Mouse (Mus musculus): ENCODE data around the gene Rmdn2. TPM values are rescaled to one million over a fixed set of nuclear protein-coding genes. Genes with fewer than 3 reads are reported as not detected.

The Rmdn2 gene
- polyA plus RNA-seq, 1 experiment from 2014 or later = 7.7 TPM

GRCm38 (mm10) chr17:79622050-79622449 lies 10.4 kb downstream of the Rmdn2 start:
- H3K27me3 ChIP-seq (ENCODE audit: control insufficient read depth, insufficient read depth, low read length) = no peaks in the 10 kb centered on the region
- H3K9me3 ChIP-seq (ENCODE audit: control insufficient read depth, low read length) = no peaks in the 10 kb centered on the region
- no peaks in the 10 kb centered on the region for H3K4me1 ChIP-seq (ENCODE audit: control insufficient read depth, insufficient read depth, low read length)
- DNase-seq (no peak), ATAC-seq (ENCODE audit: low FRiP score, low TSS enrichment) (no peak)
- no peak overlapping the region for H3K9ac ChIP-seq (replicated peaks; ENCODE audit: low read length)
- 97% methylated on average over 6 of the region's 6 CpGs for WGBS
- no peak overlapping the region for H3K27ac ChIP-seq (replicated peaks; ENCODE audit: low read depth, low read length)
- H3K4me3 ChIP-seq (replicated peaks; ENCODE audit: low read depth, low read length) = no peak overlapping the region
- H3K4me2 ChIP-seq (ENCODE audit: low read length) = no peak overlapping the region
- H3K36me3 ChIP-seq (ENCODE audit: control insufficient read depth, insufficient read depth, low read length) = no peaks in the 10 kb centered on the region

- Histone ChIP-seq H3K9ac (replicated peaks; ENCODE audit: low read length) (no peak overlapping the region), H3K27ac (replicated peaks; ENCODE audit: low read depth, low read length) (no peak overlapping the region), H3K9me3 (ENCODE audit: control insufficient read depth, low read length) (no peaks in the 10 kb centered on the region), H3K4me2 (ENCODE audit: low read length) (no peak overlapping the region), H3K4me3 (replicated peaks; ENCODE audit: low read depth, low read length) (no peak overlapping the region), H3K36me3 (ENCODE audit: control insufficient read depth, insufficient read depth, low read length) (no peaks in the 10 kb centered on the region), H3K4me1 (ENCODE audit: control insufficient read depth, insufficient read depth, low read length) (no peaks in the 10 kb centered on the region), H3K27me3 (ENCODE audit: control insufficient read depth, insufficient read depth, low read length) (no peaks in the 10 kb centered on the region)
- WGBS = 94% methylated on average over 7 of the region's 7 CpGs
- DNase-seq (no peak), ATAC-seq (ENCODE audit: low FRiP score, low TSS enrichment) (no peak)
These were observed 10.9 kb downstream of the Rmdn2 start for GRCm38 (mm10) chr17:79622574-79622973.

DNA sequence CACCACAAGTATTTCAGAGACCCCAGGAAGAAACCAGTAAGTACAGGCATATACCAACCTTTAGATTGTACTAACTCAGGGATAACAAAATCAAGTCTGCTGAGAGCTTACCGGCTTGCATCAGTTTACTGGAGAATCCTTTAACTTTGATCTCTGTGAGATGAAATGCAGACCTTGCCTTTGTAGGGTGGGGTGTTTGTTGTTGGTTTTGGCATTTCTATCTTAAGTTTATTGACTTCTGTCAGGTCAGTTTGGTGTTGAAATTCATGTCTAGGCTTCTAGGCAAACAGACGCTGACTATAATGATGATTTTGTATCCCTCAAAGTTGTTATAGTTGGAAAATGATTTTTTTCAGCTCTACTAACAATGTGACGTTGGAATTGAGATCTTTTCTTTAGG lies 12.2 kb downstream of the Rmdn2 start:
- no peak overlapping the region for H3K4me3 ChIP-seq (replicated peaks; ENCODE audit: low read depth, low read length)
- no peak for DNase-seq
- ATAC-seq (ENCODE audit: low FRiP score, low TSS enrichment) = no peak
- H3K36me3 ChIP-seq (ENCODE audit: control insufficient read depth, insufficient read depth, low read length) = no peaks in the 10 kb centered on the region
- no peaks in the 10 kb centered on the region for H3K9me3 ChIP-seq (ENCODE audit: control insufficient read depth, low read length)
- whole genome bisulfite sequencing = 85% methylated on average over 3 of the region's 3 CpGs
- no peak overlapping the region for H3K27ac ChIP-seq (replicated peaks; ENCODE audit: low read depth, low read length)
- H3K4me2 ChIP-seq (ENCODE audit: low read length) = no peak overlapping the region
- H3K27me3 ChIP-seq (ENCODE audit: control insufficient read depth, insufficient read depth, low read length) = no peaks in the 10 kb centered on the region
- no peak overlapping the region for H3K9ac ChIP-seq (replicated peaks; ENCODE audit: low read length)
- no peaks in the 10 kb centered on the region for H3K4me1 ChIP-seq (ENCODE audit: control insufficient read depth, insufficient read depth, low read length)

DNA sequence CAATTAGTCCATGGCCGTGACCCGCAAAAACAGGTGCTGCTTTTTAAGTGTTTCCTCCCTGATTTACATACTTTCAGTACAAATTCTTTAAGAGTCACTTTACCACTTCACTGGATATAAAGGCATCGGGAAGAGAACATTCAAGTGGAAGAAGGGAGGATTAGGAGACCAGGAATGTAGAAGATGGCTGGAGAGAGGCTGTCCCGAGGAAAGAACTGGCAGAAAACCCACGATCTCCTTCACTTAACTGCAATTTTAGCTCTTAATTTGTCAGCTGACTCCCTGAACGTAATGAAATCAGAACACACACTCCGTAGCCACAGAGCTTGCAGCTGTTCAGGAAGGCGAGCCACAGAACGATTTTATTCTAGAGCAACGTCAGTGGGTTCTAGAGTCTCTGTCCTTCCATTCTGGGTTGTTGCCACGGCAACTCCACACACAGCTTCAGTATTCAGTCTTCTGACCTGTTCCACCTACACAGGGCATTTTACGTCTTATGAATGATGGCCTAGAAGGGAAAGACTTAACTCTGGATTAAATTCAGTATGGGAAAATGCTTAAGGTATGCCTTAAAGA lies 14.7 kb downstream of the Rmdn2 start:
- Histone ChIP-seq H3K9me3 (ENCODE audit: control insufficient read depth, low read length) (no peaks in the 10 kb centered on the region), H3K4me1 (ENCODE audit: control insufficient read depth, insufficient read depth, low read length) (no peaks in the 10 kb centered on the region), H3K4me2 (ENCODE audit: low read length) (no peak overlapping the region), H3K36me3 (ENCODE audit: control insufficient read depth, insufficient read depth, low read length) (no peaks in the 10 kb centered on the region), H3K27me3 (ENCODE audit: control insufficient read depth, insufficient read depth, low read length) (no peaks in the 10 kb centered on the region), H3K9ac (replicated peaks; ENCODE audit: low read length) (no peak overlapping the region), H3K27ac (replicated peaks; ENCODE audit: low read depth, low read length) (no peak overlapping the region), H3K4me3 (replicated peaks; ENCODE audit: low read depth, low read length) (no peak overlapping the region)
- ATAC-seq (ENCODE audit: low FRiP score, low TSS enrichment) (no peak), DNase-seq (no peak)
- WGBS = 77% methylated on average over 12 of the region's 12 CpGs

DNA sequence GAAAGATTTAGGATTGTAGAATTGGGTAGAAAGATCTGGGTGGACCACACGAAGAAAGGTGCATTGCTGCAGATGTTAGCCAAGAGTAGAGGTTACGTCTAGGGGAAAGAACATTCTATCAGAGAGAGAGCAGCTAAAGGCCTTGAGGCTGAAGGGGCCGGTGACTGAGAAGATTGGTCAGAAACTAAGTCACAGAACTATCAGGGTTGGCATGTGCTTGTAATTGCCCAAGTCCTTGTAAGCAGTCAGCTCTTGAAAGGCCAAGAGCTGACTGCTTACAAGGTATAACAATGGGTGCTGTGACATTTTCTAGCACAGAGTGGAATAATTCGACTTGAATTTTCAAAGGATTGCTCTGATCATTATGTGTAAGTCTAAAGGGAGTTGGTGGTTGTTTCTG lies 38.2 kb downstream of the Rmdn2 start:
- ATAC-seq (ENCODE audit: low FRiP score, low TSS enrichment) = no peak
- Histone ChIP-seq H3K9me3 (ENCODE audit: control insufficient read depth, low read length) (no peaks in the 10 kb centered on the region), H3K27ac (replicated peaks; ENCODE audit: low read depth, low read length) (no peak overlapping the region), H3K4me1 (ENCODE audit: control insufficient read depth, insufficient read depth, low read length) (no peaks in the 10 kb centered on the region), H3K9ac (replicated peaks; ENCODE audit: low read length) (no peak overlapping the region), H3K36me3 (ENCODE audit: control insufficient read depth, insufficient read depth, low read length) (no peaks in the 10 kb centered on the region), H3K4me2 (ENCODE audit: low read length) (no peak overlapping the region), H3K27me3 (ENCODE audit: control insufficient read depth, insufficient read depth, low read length) (no peaks in the 10 kb centered on the region), H3K4me3 (replicated peaks; ENCODE audit: low read depth, low read length) (no peak overlapping the region)
- no peak for DNase-seq
- WGBS = 89% methylated on average over 4 of the region's 4 CpGs

- 95% methylated on average over 5 of the region's 5 CpGs for WGBS
- no peak for ATAC-seq (ENCODE audit: low FRiP score, low TSS enrichment)
- H3K4me1 ChIP-seq (ENCODE audit: control insufficient read depth, insufficient read depth, low read length) = no peaks in the 10 kb centered on the region
- H3K4me2 ChIP-seq (ENCODE audit: low read length) = no peak overlapping the region
- H3K9ac ChIP-seq (replicated peaks; ENCODE audit: low read length) = no peak overlapping the region
- no peak for DNase-seq
- H3K27me3 ChIP-seq (ENCODE audit: control insufficient read depth, insufficient read depth, low read length) = no peaks in the 10 kb centered on the region
- H3K27ac ChIP-seq (replicated peaks; ENCODE audit: low read depth, low read length) = no peak overlapping the region
- no peak overlapping the region for H3K4me3 ChIP-seq (replicated peaks; ENCODE audit: low read depth, low read length)
- no peaks in the 10 kb centered on the region for H3K9me3 ChIP-seq (ENCODE audit: control insufficient read depth, low read length)
- H3K36me3 ChIP-seq (ENCODE audit: control insufficient read depth, insufficient read depth, low read length) = no peaks in the 10 kb centered on the region
These were observed 38.6 kb downstream of the Rmdn2 start for GRCm38 (mm10) chr17:79650297-79650696.

DNA sequence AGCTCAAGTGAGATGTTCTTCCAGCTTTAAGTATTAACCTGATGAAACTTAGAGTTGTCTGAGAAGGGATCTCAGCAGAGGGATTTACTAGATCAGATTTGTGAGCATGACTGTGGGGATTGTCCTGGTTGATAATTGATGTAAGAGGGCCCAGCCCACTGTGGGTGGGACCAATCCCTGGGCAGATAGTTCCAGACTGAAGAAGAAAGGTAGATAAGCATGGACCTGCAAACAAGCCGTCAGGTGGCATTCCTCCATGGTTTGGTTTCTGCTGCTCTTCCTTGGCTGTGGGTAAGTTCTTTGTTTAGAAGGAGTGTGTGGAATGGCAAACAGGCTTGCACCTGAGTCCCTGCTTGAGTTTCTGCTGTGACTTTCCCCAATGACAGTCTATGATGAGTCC lies 41.5 kb downstream of the Rmdn2 start:
- Histone ChIP-seq H3K27ac (replicated peaks; ENCODE audit: low read depth, low read length) (no peak overlapping the region), H3K27me3 (ENCODE audit: control insufficient read depth, insufficient read depth, low read length) (no peaks in the 10 kb centered on the region), H3K9ac (replicated peaks; ENCODE audit: low read length) (no peak overlapping the region), H3K9me3 (ENCODE audit: control insufficient read depth, low read length) (no peaks in the 10 kb centered on the region), H3K4me2 (ENCODE audit: low read length) (no peak overlapping the region), H3K4me3 (replicated peaks; ENCODE audit: low read depth, low read length) (no peak overlapping the region), H3K4me1 (ENCODE audit: control insufficient read depth, insufficient read depth, low read length) (no peaks in the 10 kb centered on the region), H3K36me3 (ENCODE audit: control insufficient read depth, insufficient read depth, low read length) (no peaks in the 10 kb centered on the region)
- 89% methylated on average over 1 of the region's 1 CpGs for WGBS
- ATAC-seq (ENCODE audit: low FRiP score, low TSS enrichment) = no peak
- DNase-seq = no peak

DNA sequence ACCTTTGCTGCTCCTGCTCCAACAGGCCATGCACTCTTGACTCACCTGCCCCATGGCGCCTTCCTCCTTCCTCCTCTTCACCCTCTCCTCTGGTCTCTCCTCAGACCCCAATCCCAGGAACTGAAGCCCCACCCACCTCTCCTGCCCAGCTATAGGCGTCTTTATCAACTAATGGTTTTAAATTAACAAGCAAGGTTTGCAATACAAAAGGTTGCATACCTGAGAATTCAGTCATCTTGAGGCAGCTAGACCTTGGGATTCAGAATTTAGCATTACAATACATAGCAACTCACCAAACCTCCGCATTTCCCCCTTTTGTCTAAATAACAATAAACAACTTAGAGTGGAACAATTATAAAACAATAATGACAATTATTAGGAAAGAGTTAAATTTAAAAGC lies 42.5 kb downstream of the Rmdn2 start:
- Histone ChIP-seq H3K4me2 (ENCODE audit: low read length) (no peak overlapping the region), H3K36me3 (ENCODE audit: control insufficient read depth, insufficient read depth, low read length) (no peaks in the 10 kb centered on the region), H3K9ac (replicated peaks; ENCODE audit: low read length) (no peak overlapping the region), H3K9me3 (ENCODE audit: control insufficient read depth, low read length) (no peaks in the 10 kb centered on the region), H3K4me1 (ENCODE audit: control insufficient read depth, insufficient read depth, low read length) (no peaks in the 10 kb centered on the region), H3K27ac (replicated peaks; ENCODE audit: low read depth, low read length) (no peak overlapping the region), H3K27me3 (ENCODE audit: control insufficient read depth, insufficient read depth, low read length) (no peaks in the 10 kb centered on the region), H3K4me3 (replicated peaks; ENCODE audit: low read depth, low read length) (no peak overlapping the region)
- DNase-seq (no peak), ATAC-seq (ENCODE audit: low FRiP score, low TSS enrichment) (no peak)
- 67% methylated on average over 3 of the region's 3 CpGs for WGBS

DNA sequence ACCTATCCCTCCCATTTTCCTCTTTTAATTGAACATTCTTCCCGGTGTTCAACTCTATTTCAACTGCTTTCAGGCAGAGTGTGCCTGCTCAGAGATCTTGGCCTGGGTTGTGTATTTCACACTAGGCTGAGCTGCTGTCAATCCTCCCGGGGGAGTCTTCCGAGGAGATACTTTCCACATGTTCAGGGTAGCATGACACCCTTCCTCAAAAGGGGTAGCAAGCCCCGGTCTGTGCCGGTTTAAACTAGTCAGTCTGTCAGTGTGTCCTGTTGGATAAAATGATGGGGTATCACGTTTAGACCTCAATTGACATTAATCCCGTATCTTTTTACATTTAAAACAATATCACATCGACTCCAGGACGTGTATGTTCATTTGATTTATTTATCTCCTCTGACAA lies 46.1 kb downstream of the Rmdn2 start:
- Histone ChIP-seq H3K9ac (replicated peaks; ENCODE audit: low read length) (no peak overlapping the region), H3K27ac (replicated peaks; ENCODE audit: low read depth, low read length) (no peak overlapping the region), H3K9me3 (ENCODE audit: control insufficient read depth, low read length) (no peaks in the 10 kb centered on the region), H3K4me1 (ENCODE audit: control insufficient read depth, insufficient read depth, low read length) (no peaks in the 10 kb centered on the region), H3K36me3 (ENCODE audit: control insufficient read depth, insufficient read depth, low read length) (no peaks in the 10 kb centered on the region), H3K27me3 (ENCODE audit: control insufficient read depth, insufficient read depth, low read length) (no peaks in the 10 kb centered on the region), H3K4me3 (replicated peaks; ENCODE audit: low read depth, low read length) (no peak overlapping the region), H3K4me2 (ENCODE audit: low read length) (no peak overlapping the region)
- DNase-seq (no peak), ATAC-seq (ENCODE audit: low FRiP score, low TSS enrichment) (no peak)
- 65% methylated on average over 9 of the region's 9 CpGs for WGBS
